Mouse (Mus musculus) limb, embryonic 11.5 days (tissue): Measurements from ENCODE around the gene Zbtb16. TPM values are rescaled to one million over a fixed set of nuclear protein-coding genes. Genes with fewer than 3 reads are reported as not detected.

Source experiments
- ATAC-seq: fragments of 200-750 bp; cut with Nextera tagmentation; 2 replicates; pipeline ENCODE4 v1.8.0; 2017; ENCODE audit warnings: low read depth; ENCODE audit not compliant: insufficient number of reproducible peaks, low FRiP score, low TSS enrichment
- DNase-seq: peaks from one replicate; pipeline ENCODE4 v3.0.0-alpha.2; 2015; ENCODE audit warnings: low spot score
- H3K27ac ChIP-seq: fragments of 300-500 bp; sonication (generic); replicated peaks from 2 replicates; pipeline ENCODE4 v1.5.1; 2014; ENCODE audit warnings: low read depth, mild to moderate bottlenecking, low read length
- H3K27me3 ChIP-seq: fragments of 300-500 bp; sonication (generic); 2 replicates; pipeline ENCODE4 v1.6.1; 2014; ENCODE audit warnings: mild to moderate bottlenecking, low read length, mixed read lengths; ENCODE audit not compliant: control insufficient read depth, insufficient read depth
- H3K36me3 ChIP-seq: fragments of 300-500 bp; sonication (generic); 2 replicates; pipeline ENCODE4 v1.6.1; 2014; ENCODE audit warnings: mild to moderate bottlenecking, low read length, moderate library complexity, mixed read lengths; ENCODE audit not compliant: control insufficient read depth, insufficient read depth
- H3K4me1 ChIP-seq: fragments of 300-500 bp; sonication (generic); 2 replicates; pipeline ENCODE4 v1.6.1; 2014; ENCODE audit warnings: low read length, mixed read lengths; ENCODE audit not compliant: control insufficient read depth, insufficient read depth
- H3K4me2 ChIP-seq: fragments of 300-500 bp; sonication (generic); 2 replicates; pipeline ENCODE4 v1.6.1; 2014; ENCODE audit warnings: low read depth, mild to moderate bottlenecking, moderate library complexity; ENCODE audit not compliant: severe bottlenecking
- H3K4me3 ChIP-seq: fragments of 300-500 bp; sonication (generic); 2 replicates; pipeline ENCODE4 v1.5.1; 2014; ENCODE audit warnings: low read depth, low read length
- H3K9ac ChIP-seq: fragments of 300-500 bp; sonication (generic); 2 replicates; pipeline ENCODE4 v1.6.1; 2014; ENCODE audit warnings: mild to moderate bottlenecking, low read length
- H3K9me3 ChIP-seq: fragments of 300-500 bp; sonication (generic); 2 replicates; pipeline ENCODE4 v1.6.1; 2016; ENCODE audit warnings: low read length; ENCODE audit not compliant: control insufficient read depth
- WGBS: fragments of 180-500 bp; shearing (Covaris S2); extraction: QIAGEN DNeasy Blood & Tissue Kit; methylation state at CpG from one replicate; pipeline ENCODE4 v1.1.7; 2014; 5-methylcytosine and 5-hydroxymethylcytosine counted together
- polyA plus RNA-seq: library from polyadenylated mRNA; unstranded; fragments of >200 nt; fragmentation: Nextera tagmentation; extraction: Ambion mirVana; gene quantifications from 2 replicates; pipeline ENCODE4 v1.2.1, GENCODE M21; 2014

Zbtb16 gene
- polyA plus RNA-seq, 1 experiment from 2014 or later, result 5.9 TPM

GRCm38 (mm10) chr9:48756261-48756812 is 79.7 kb downstream of the Zbtb16 start:
- WGBS, result 12% methylated on average over 10 of the region's 10 CpGs
- ATAC-seq, result no peak
- Histone ChIP-seq H3K36me3 (no peaks in the 10 kb centered on the region), H3K4me1 (peaks cover 46% of the 10 kb centered on the region), H3K27me3 (peaks cover 2% of the 10 kb centered on the region; the same call in 1 of the 2 replicates), H3K9me3 (no peaks in the 10 kb centered on the region), H3K4me2 (no peak overlapping the region), H3K9ac (no peak overlapping the region), H3K4me3 (no peak overlapping the region), H3K27ac (no peak overlapping the region; the same call in 1 of the 2 replicates)
- DNase-seq, result peak; percentile 61

- Histone ChIP-seq H3K4me2 (peak overlapping the region; percentile 20), H3K27ac (peak overlapping the region; percentile 83), H3K9me3 (no peaks in the 10 kb centered on the region), H3K9ac (peak overlapping the region; percentile 12; the same call in 1 of the 2 replicates), H3K27me3 (peaks cover 2% of the 10 kb centered on the region; the same call in 1 of the 2 replicates), H3K4me1 (peaks cover 40% of the 10 kb centered on the region), H3K36me3 (no peaks in the 10 kb centered on the region), H3K4me3 (no peak overlapping the region)
- WGBS, result 13% methylated on average over 9 of the region's 9 CpGs
- DNase-seq (peak; percentile 74), ATAC-seq (no peak; the same call in 1 of the 2 replicates)
Observed at GRCm38 (mm10) chr9:48755438-48756070, 80.5 kb downstream of the Zbtb16 start.

- H3K4me3 ChIP-seq, result no peak overlapping the region
- ATAC-seq, result no peak
- WGBS, result 94% methylated on average over 6 of the region's 6 CpGs
- H3K36me3 ChIP-seq, result no peaks in the 10 kb centered on the region
- H3K9ac ChIP-seq, result no peak overlapping the region
- H3K4me2 ChIP-seq, result no peak overlapping the region
- no peak for DNase-seq
- peaks cover under 1% of the 10 kb centered on the region; the same call in 1 of the 2 replicates for H3K27me3 ChIP-seq
- peaks cover 33% of the 10 kb centered on the region for H3K4me1 ChIP-seq
- no peaks in the 10 kb centered on the region for H3K9me3 ChIP-seq
- no peak overlapping the region for H3K27ac ChIP-seq
Observed at GRCm38 (mm10) chr9:48754418-48754817, 81.6 kb downstream of the Zbtb16 start.

GRCm38 (mm10) chr9:48753881-48754280 is 82.1 kb downstream of the Zbtb16 start:
- Histone ChIP-seq H3K9ac (no peak overlapping the region), H3K9me3 (no peaks in the 10 kb centered on the region), H3K27ac (no peak overlapping the region), H3K4me3 (no peak overlapping the region), H3K4me1 (peaks cover 31% of the 10 kb centered on the region), H3K36me3 (no peaks in the 10 kb centered on the region), H3K27me3 (no peaks in the 10 kb centered on the region), H3K4me2 (no peak overlapping the region)
- ATAC-seq, result no peak
- no peak for DNase-seq
- WGBS, result 96% methylated on average over 6 of the region's 6 CpGs

GRCm38 (mm10) chr9:48751900-48752299 is 84.1 kb downstream of the Zbtb16 start:
- DNase-seq (no peak), ATAC-seq (no peak)
- Histone ChIP-seq H3K9ac (no peak overlapping the region), H3K27ac (no peak overlapping the region), H3K4me2 (no peak overlapping the region), H3K9me3 (no peaks in the 10 kb centered on the region), H3K4me1 (peaks cover 21% of the 10 kb centered on the region), H3K27me3 (no peaks in the 10 kb centered on the region), H3K4me3 (no peak overlapping the region), H3K36me3 (no peaks in the 10 kb centered on the region)
- 100% methylated on average over 3 of the region's 3 CpGs for WGBS

GRCm38 (mm10) chr9:48749666-48750065 is 86.4 kb downstream of the Zbtb16 start:
- no peak overlapping the region for H3K4me3 ChIP-seq
- peaks cover 3% of the 10 kb centered on the region; the same call in 1 of the 2 replicates for H3K4me1 ChIP-seq
- H3K27me3 ChIP-seq, result no peaks in the 10 kb centered on the region
- no peak overlapping the region for H3K9ac ChIP-seq
- H3K36me3 ChIP-seq, result no peaks in the 10 kb centered on the region
- no peak for ATAC-seq
- no peak overlapping the region for H3K27ac ChIP-seq
- no peak for DNase-seq
- WGBS, result 84% methylated on average over 6 of the region's 6 CpGs
- no peaks in the 10 kb centered on the region for H3K9me3 ChIP-seq
- no peak overlapping the region for H3K4me2 ChIP-seq

- H3K27me3 ChIP-seq, result no peaks in the 10 kb centered on the region
- no peak for ATAC-seq
- no peaks in the 10 kb centered on the region for H3K36me3 ChIP-seq
- WGBS, result 73% methylated on average over 4 of the region's 4 CpGs
- H3K9ac ChIP-seq, result no peak overlapping the region
- H3K4me1 ChIP-seq, result peaks cover 3% of the 10 kb centered on the region; the same call in 1 of the 2 replicates
- DNase-seq, result no peak
- H3K4me2 ChIP-seq, result no peak overlapping the region
- no peak overlapping the region for H3K4me3 ChIP-seq
- no peak overlapping the region for H3K27ac ChIP-seq
- no peaks in the 10 kb centered on the region for H3K9me3 ChIP-seq
Observed at GRCm38 (mm10) chr9:48749168-48749567, 86.9 kb downstream of the Zbtb16 start.

GRCm38 (mm10) chr9:48748761-48749160 is 87.3 kb downstream of the Zbtb16 start:
- 97% methylated on average over 4 of the region's 4 CpGs for WGBS
- no peaks in the 10 kb centered on the region for H3K36me3 ChIP-seq

More at GRCm38 (mm10) chr9:48748761-48749160, 87.3 kb downstream of the Zbtb16 start:
- Histone ChIP-seq H3K4me1 (peaks cover 3% of the 10 kb centered on the region; the same call in 1 of the 2 replicates), H3K9me3 (no peaks in the 10 kb centered on the region), H3K9ac (no peak overlapping the region), H3K27me3 (no peaks in the 10 kb centered on the region), H3K27ac (no peak overlapping the region), H3K4me3 (no peak overlapping the region), H3K4me2 (no peak overlapping the region)
- ATAC-seq (no peak), DNase-seq (no peak)
